Mouse (Mus musculus) monocyte, adult 5-6 weeks (primary cell): ENCODE measurements around the gene Fgf8. TPM values are rescaled to one million over a fixed set of nuclear protein-coding genes. Genes with fewer than 3 reads are reported as not detected.

Experiments used
- total RNA-seq: library from RNA; stranded (forward); fragments of 200-1000, 200-491, 200-594 nt; gene quantifications from 3 replicates; pipeline ENCODE4 v1.2.3, GENCODE M21; 2017

The Fgf8 gene
- total RNA-seq, 1 experiment from 2014 or later, result not detected

Other genes starting within 250 kb of the Fgf8 start
- 4.7 to 6.3 TPM (median 5.7 TPM) in 3 replicates for gene Poll, start 182.4 kb downstream of the Fgf8 start, total RNA-seq
- 16.6 to 18.7 TPM (median 16.9 TPM) in 3 replicates for gene Gm17018, start 182.3 kb downstream of the Fgf8 start, total RNA-seq
- gene Fbxw4, start 82.6 kb downstream of the Fgf8 start, total RNA-seq, result 14.7 to 30.1 TPM (median 15.2 TPM) in 3 replicates
- 33.8 to 73.5 TPM (median 54.3 TPM) in 3 replicates for gene Npm3, start 6.7 kb upstream of the Fgf8 start, total RNA-seq
- 301 to 380 TPM (median 322 TPM) in 3 replicates for gene Mgea5, start 40.9 kb upstream of the Fgf8 start, total RNA-seq
- not detected in 3 replicates for gene Kcnip2, start 73.1 kb upstream of the Fgf8 start, total RNA-seq